Mouse (Mus musculus) stomach, embryonic 15.5 days (tissue): ENCODE data around the gene Slc27a5. TPM values are rescaled to one million over a fixed set of nuclear protein-coding genes. Genes with fewer than 3 reads are reported as not detected.

Experiments
- ATAC-seq: fragments of 200-750 bp; cut with Nextera tagmentation; 2 replicates; pipeline ENCODE4 v1.8.0; 2017; ENCODE audit warnings: low read depth, moderate number of reproducible peaks, moderate TSS enrichment; ENCODE audit not compliant: insufficient read depth, low FRiP score
- H3K27ac ChIP-seq: fragments of 300-500 bp; sonication (generic); 2 replicates; pipeline ENCODE4 v1.5.1; 2015; ENCODE audit warnings: mild to moderate bottlenecking, inconsistent platforms
- H3K27me3 ChIP-seq: fragments of 300-500 bp; sonication (generic); replicated peaks from 2 replicates; pipeline ENCODE4 v1.6.1; 2015; ENCODE audit warnings: inconsistent platforms
- H3K36me3 ChIP-seq: fragments of 300-500 bp; sonication (generic); 2 replicates; pipeline ENCODE4 v1.6.1; 2015; ENCODE audit warnings: inconsistent platforms
- H3K4me1 ChIP-seq: fragments of 300-500 bp; sonication (generic); 2 replicates; pipeline ENCODE4 v1.6.1; 2015; ENCODE audit warnings: inconsistent platforms
- H3K4me2 ChIP-seq: fragments of 300-500 bp; sonication (generic); 2 replicates; pipeline ENCODE4 v1.6.1; 2015; ENCODE audit warnings: mild to moderate bottlenecking, inconsistent platforms
- H3K4me3 ChIP-seq: fragments of 300-500 bp; sonication (generic); replicated peaks from 2 replicates; pipeline ENCODE4 v1.5.1; 2015; ENCODE audit warnings: inconsistent platforms
- H3K9ac ChIP-seq: fragments of 300-500 bp; sonication (generic); 2 replicates; pipeline ENCODE4 v1.6.1; 2015; ENCODE audit warnings: inconsistent platforms
- H3K9me3 ChIP-seq: fragments of 300-500 bp; sonication (generic); 2 replicates; pipeline ENCODE4 v1.6.1; 2016; ENCODE audit warnings: inconsistent platforms
- WGBS: fragments of 180-500 bp; shearing (Covaris S2); methylation state at CpG from one replicate; pipeline ENCODE4 v1.1.7; 2015; 5-methylcytosine and 5-hydroxymethylcytosine counted together
- polyA plus RNA-seq: library from polyadenylated mRNA; unstranded; fragments of >200 nt; fragmentation: Nextera tagmentation; extraction: Ambion mirVana; gene quantifications from 2 replicates; pipeline ENCODE4 v1.2.1, GENCODE M21; 2015

The Slc27a5 gene
- polyA plus RNA-seq, 1 experiment from 2014 or later, result 1.8 TPM

GRCm38 (mm10) chr7:12978931-12979722 is 18.9 kb downstream of the Slc27a5 start:
- 76% methylated on average over 18 of the region's 18 CpGs for WGBS
- peak overlapping the region; percentile 86; the same call in 1 of the 2 replicates for H3K4me2 ChIP-seq
- no peak for ATAC-seq
- peaks cover 16% of the 10 kb centered on the region for H3K4me1 ChIP-seq
- no peak overlapping the region; the same call in 1 of the 2 replicates for H3K9ac ChIP-seq
- no peaks in the 10 kb centered on the region for H3K9me3 ChIP-seq
- H3K36me3 ChIP-seq, result 0 out of 2 replicates have a peak, but pooled peaks cover 3% of the 10 kb centered on the region
- H3K27ac ChIP-seq, result no peak overlapping the region
- H3K27me3 ChIP-seq, result no peaks in the 10 kb centered on the region
- H3K4me3 ChIP-seq, result peak overlapping the region; percentile 78; the same call in 1 of the 2 replicates

- peak within 1 kb of the TSS; percentile 69 for H3K9ac ChIP-seq
- peak within 1 kb of the TSS; percentile 96 for H3K27ac ChIP-seq
- ATAC-seq, result peak; percentile 99
- H3K36me3 ChIP-seq, result 0 out of 2 replicates have a peak, but pooled peaks cover 6% of the 10 kb centered on the region
- H3K4me3 ChIP-seq, result peak within 1 kb of the TSS; percentile 78
- peak within 1 kb of the TSS; percentile 86 for H3K4me2 ChIP-seq
- H3K4me1 ChIP-seq, result peaks cover 16% of the 10 kb centered on the region
- no peaks in the 10 kb centered on the region for H3K9me3 ChIP-seq
- no peaks in the 10 kb centered on the region for H3K27me3 ChIP-seq
- WGBS, result under 1% methylated on average over 49 of the region's 49 CpGs
Observed at GRCm38 (mm10) chr7:12977682-12978389, 20.2 kb downstream of the Slc27a5 start, which contains the start of gene Zfp446. Gene Zfp446, plus strand, starts transcription at chr7:12977848.

- no peaks in the 10 kb centered on the region for H3K27me3 ChIP-seq
- no peak overlapping the region for H3K4me2 ChIP-seq
- no peak for ATAC-seq
- H3K36me3 ChIP-seq, result peaks cover 42% of the 10 kb centered on the region
- no peak overlapping the region for H3K9ac ChIP-seq
- 93% methylated on average over 25 of the region's 25 CpGs for WGBS
- no peak overlapping the region for H3K4me3 ChIP-seq
- H3K27ac ChIP-seq, result no peak overlapping the region
- no peaks in the 10 kb centered on the region for H3K9me3 ChIP-seq
- peaks cover 7% of the 10 kb centered on the region for H3K4me1 ChIP-seq
Observed at GRCm38 (mm10) chr7:12970906-12971305, 27.1 kb downstream of the Slc27a5 start.

DNA sequence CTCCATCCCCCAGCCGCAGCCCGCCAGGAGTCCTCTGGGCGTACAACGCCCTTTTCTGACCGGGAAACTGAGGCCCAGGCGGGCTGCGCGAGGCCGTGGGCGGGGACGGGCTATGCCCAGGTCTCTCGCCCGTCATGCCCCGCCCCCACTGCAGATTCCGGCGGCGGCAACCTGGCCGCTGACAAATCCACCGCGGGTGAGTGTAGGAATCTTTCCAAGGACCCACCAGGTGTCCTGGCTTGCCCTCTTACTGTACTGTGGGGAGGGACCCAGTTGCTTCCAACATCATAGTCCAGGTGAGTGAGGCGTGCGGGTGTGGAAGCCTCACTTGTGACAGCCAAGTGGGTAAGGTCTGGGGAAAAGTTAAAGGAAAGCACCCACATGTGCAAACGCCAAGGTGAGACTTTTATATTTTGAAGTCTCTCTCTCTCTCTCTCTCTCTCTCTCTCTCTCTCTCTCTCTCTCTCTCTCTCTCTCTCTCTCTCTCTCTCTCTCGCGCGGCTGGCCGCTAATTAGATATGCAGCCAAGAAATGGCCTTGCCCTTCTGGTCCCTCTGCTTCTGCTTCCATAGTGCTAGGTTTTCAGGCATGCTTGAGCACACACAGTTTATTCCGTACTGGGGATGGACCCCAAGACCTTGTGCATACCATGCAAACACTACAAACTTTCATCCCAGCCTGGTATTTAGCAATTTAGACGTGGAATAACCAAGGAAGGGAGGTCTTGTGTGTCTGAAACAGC is 31.7 kb downstream of the Slc27a5 start:
- peaks cover 14% of the 10 kb centered on the region for H3K4me1 ChIP-seq
- H3K9me3 ChIP-seq, result no peaks in the 10 kb centered on the region
- peak overlapping the region; percentile 90 for H3K4me2 ChIP-seq
- H3K4me3 ChIP-seq, result peak overlapping the region; percentile 90
- WGBS, result under 1% methylated on average over 29 of the region's 29 CpGs
- peak overlapping the region; percentile 86 for H3K27ac ChIP-seq
- H3K27me3 ChIP-seq, result no peaks in the 10 kb centered on the region
- ATAC-seq, result peak; percentile 77
- peaks cover 27% of the 10 kb centered on the region for H3K36me3 ChIP-seq
- peak overlapping the region; percentile 90 for H3K9ac ChIP-seq

GRCm38 (mm10) chr7:12965678-12966091 is 32.3 kb downstream of the Slc27a5 start, which contains the start of gene Zfp324:
Gene Zfp324, plus strand, starts transcription at chr7:12965838.
- Histone ChIP-seq H3K4me2 (peak within 1 kb of the TSS; percentile 90), H3K27me3 (no peaks in the 10 kb centered on the region), H3K9ac (peak within 1 kb of the TSS; percentile 90), H3K4me1 (peaks cover 14% of the 10 kb centered on the region), H3K9me3 (no peaks in the 10 kb centered on the region), H3K27ac (peak within 1 kb of the TSS; percentile 86), H3K36me3 (peaks cover 21% of the 10 kb centered on the region), H3K4me3 (peak within 1 kb of the TSS; percentile 90)
- peak; percentile 91 for ATAC-seq
- WGBS, result 0% methylated on average over 23 of the region's 23 CpGs

DNA sequence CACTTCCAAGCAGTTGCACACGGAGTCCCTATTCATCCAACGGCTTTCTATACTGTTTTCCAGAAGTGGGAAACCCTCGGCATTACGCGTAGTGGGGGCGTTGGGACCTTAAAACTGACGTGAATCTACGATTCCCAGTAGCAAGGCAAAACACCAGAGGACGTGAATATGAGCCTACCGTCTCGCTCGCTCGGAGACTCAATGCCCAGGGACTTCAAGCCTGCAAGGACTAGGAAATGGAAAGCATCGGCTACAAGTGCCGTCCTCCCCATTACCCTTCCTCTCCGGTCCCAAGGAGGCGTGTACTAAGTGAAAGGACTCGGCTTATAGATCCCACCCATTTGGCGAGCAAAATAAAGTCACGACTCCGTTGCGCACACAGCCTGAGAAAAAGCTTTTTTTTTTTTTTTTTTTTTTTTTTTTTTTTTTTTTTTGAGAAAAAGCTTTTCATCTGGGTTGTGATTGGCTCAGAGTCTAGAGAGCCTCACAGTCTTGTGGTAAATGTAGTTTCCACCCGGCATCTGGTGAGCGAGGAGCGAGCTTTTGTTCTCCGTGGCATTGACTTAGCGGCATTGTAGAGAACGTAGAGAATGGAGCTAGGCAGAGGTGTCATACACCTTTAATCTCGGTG is 36.4 kb downstream of the Slc27a5 start:
- Histone ChIP-seq H3K4me2 (peak overlapping the region; percentile 70), H3K27me3 (no peaks in the 10 kb centered on the region), H3K4me1 (peaks cover 8% of the 10 kb centered on the region; the same call in 1 of the 2 replicates), H3K9ac (peak overlapping the region; percentile 61), H3K27ac (peak overlapping the region; percentile 88), H3K9me3 (no peaks in the 10 kb centered on the region), H3K36me3 (no peaks in the 10 kb centered on the region), H3K4me3 (peak overlapping the region; percentile 57)
- peak; percentile 56; the same call in 1 of the 2 replicates for ATAC-seq
- 2% methylated on average over 29 of the region's 29 CpGs for WGBS

GRCm38 (mm10) chr7:12959718-12960117 is 38.3 kb downstream of the Slc27a5 start:
- Histone ChIP-seq H3K27ac (no peak overlapping the region), H3K4me3 (no peak overlapping the region), H3K9me3 (no peaks in the 10 kb centered on the region), H3K36me3 (no peaks in the 10 kb centered on the region), H3K4me1 (no peaks in the 10 kb centered on the region), H3K27me3 (no peaks in the 10 kb centered on the region), H3K4me2 (no peak overlapping the region), H3K9ac (no peak overlapping the region)
- 29% methylated on average over 4 of the region's 4 CpGs for WGBS
- no peak for ATAC-seq

DNA sequence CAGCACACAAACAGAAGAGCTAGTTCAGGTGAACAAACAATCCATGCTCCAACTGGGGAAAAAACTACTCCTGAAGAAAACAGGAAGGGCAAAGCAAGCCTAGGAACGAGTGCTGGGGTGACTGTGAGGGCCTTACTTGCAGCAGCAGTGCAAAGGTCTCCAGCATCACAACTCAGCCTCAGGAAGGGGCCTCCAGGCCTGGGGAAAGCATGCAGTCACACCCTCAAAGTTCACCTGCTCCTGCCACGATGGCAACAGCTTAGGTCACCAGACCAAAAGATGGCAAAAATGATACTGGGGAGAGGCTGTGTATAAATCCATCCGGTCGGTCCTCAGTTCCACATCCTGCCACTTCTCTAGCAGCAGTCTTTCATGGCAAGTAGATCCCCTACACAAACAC is 39.0 kb downstream of the Slc27a5 start:
- Histone ChIP-seq H3K36me3 (no peaks in the 10 kb centered on the region), H3K27me3 (no peaks in the 10 kb centered on the region), H3K4me2 (no peak overlapping the region), H3K4me3 (no peak overlapping the region), H3K9ac (no peak overlapping the region), H3K4me1 (no peaks in the 10 kb centered on the region), H3K9me3 (no peaks in the 10 kb centered on the region), H3K27ac (no peak overlapping the region)
- no peak for ATAC-seq
- WGBS, result 75% methylated on average over 4 of the region's 4 CpGs

- no peaks in the 10 kb centered on the region for H3K4me1 ChIP-seq
- H3K9ac ChIP-seq, result no peak overlapping the region
- 64% methylated on average over 5 of the region's 5 CpGs for WGBS
- no peak overlapping the region for H3K4me3 ChIP-seq
- no peaks in the 10 kb centered on the region for H3K36me3 ChIP-seq
- ATAC-seq, result no peak
- no peak overlapping the region for H3K27ac ChIP-seq
- no peaks in the 10 kb centered on the region for H3K27me3 ChIP-seq
- H3K4me2 ChIP-seq, result no peak overlapping the region
- H3K9me3 ChIP-seq, result no peaks in the 10 kb centered on the region
Observed at GRCm38 (mm10) chr7:12957511-12957910, 40.5 kb downstream of the Slc27a5 start.

- peaks cover 6% of the 10 kb centered on the region for H3K4me1 ChIP-seq
- H3K4me3 ChIP-seq, result no peak overlapping the region
- no peak overlapping the region for H3K9ac ChIP-seq
- H3K27me3 ChIP-seq, result no peaks in the 10 kb centered on the region
- H3K4me2 ChIP-seq, result no peak overlapping the region
- no peak overlapping the region for H3K27ac ChIP-seq
- H3K36me3 ChIP-seq, result no peaks in the 10 kb centered on the region
- ATAC-seq, result no peak
- no peaks in the 10 kb centered on the region for H3K9me3 ChIP-seq
- 31% methylated on average over 3 of the region's 3 CpGs for WGBS
Observed at GRCm38 (mm10) chr7:12954896-12955295, 43.1 kb downstream of the Slc27a5 start.

- Histone ChIP-seq H3K36me3 (no peaks in the 10 kb centered on the region), H3K4me1 (peaks cover 7% of the 10 kb centered on the region), H3K4me2 (peak overlapping the region; percentile 91), H3K4me3 (peak overlapping the region; percentile 53), H3K9me3 (no peaks in the 10 kb centered on the region), H3K9ac (peak overlapping the region; percentile 41; the same call in 1 of the 2 replicates), H3K27me3 (no peaks in the 10 kb centered on the region), H3K27ac (peak overlapping the region; percentile 80)
- WGBS, result 5% methylated on average over 16 of the region's 16 CpGs
- no peak; the same call in 1 of the 2 replicates for ATAC-seq
Observed at GRCm38 (mm10) chr7:12949872-12950229, 48.1 kb downstream of the Slc27a5 start.
